Mouse (Mus musculus) limb, embryonic 10.5 days (tissue): Measurements from ENCODE around the gene Atp2a2. TPM values are rescaled to one million over a fixed set of nuclear protein-coding genes. Genes with fewer than 3 reads are reported as not detected.
"Not testable (repeated sequence)": the region's sequence is repeated elsewhere in the genome, so short reads cannot be mapped to it uniquely, and the experiment has no call there.

Experiments
- DNase-seq: peaks from one replicate; pipeline ENCODE4 v3.0.0-alpha.2; 2017; ENCODE audit warnings: low spot score
- H3K27ac ChIP-seq: fragments of 300-500 bp; sonication (generic); 2 replicates; pipeline ENCODE4 v1.5.1; 2016; ENCODE audit warnings: mild to moderate bottlenecking
- H3K27me3 ChIP-seq: fragments of 300-500 bp; sonication (generic); 2 replicates; pipeline ENCODE4 v1.6.1; 2016; ENCODE audit warnings: low read depth, mild to moderate bottlenecking; ENCODE audit not compliant: poor library complexity, severe bottlenecking
- H3K36me3 ChIP-seq: fragments of 300-500 bp; sonication (generic); 2 replicates; pipeline ENCODE4 v1.6.1; 2016; ENCODE audit warnings: mild to moderate bottlenecking, moderate library complexity
- H3K4me1 ChIP-seq: fragments of 300-500 bp; sonication (generic); 2 replicates; pipeline ENCODE4 v1.6.1; 2016
- H3K4me3 ChIP-seq: fragments of 300-500 bp; sonication (generic); 2 replicates; pipeline ENCODE4 v1.5.1; 2016; ENCODE audit warnings: mild to moderate bottlenecking, moderate library complexity
- H3K9me3 ChIP-seq: fragments of 300-500 bp; sonication (generic); replicated peaks from 2 replicates; pipeline ENCODE4 v1.6.1; 2016; ENCODE audit warnings: mild to moderate bottlenecking
- WGBS: fragments of 180-500 bp; shearing (Covaris S2); methylation state at CpG from one replicate; pipeline ENCODE4 v1.1.7; 2016; 5-methylcytosine and 5-hydroxymethylcytosine counted together
- polyA plus RNA-seq: library from polyadenylated mRNA; unstranded; fragments of >200 nt; fragmentation: Nextera tagmentation; extraction: Ambion mirVana; gene quantifications from 2 replicates; pipeline ENCODE4 v1.2.1, GENCODE M21; 2016

Atp2a2 gene
- polyA plus RNA-seq, 1 experiment from 2014 or later: 39.0 TPM

DNA sequence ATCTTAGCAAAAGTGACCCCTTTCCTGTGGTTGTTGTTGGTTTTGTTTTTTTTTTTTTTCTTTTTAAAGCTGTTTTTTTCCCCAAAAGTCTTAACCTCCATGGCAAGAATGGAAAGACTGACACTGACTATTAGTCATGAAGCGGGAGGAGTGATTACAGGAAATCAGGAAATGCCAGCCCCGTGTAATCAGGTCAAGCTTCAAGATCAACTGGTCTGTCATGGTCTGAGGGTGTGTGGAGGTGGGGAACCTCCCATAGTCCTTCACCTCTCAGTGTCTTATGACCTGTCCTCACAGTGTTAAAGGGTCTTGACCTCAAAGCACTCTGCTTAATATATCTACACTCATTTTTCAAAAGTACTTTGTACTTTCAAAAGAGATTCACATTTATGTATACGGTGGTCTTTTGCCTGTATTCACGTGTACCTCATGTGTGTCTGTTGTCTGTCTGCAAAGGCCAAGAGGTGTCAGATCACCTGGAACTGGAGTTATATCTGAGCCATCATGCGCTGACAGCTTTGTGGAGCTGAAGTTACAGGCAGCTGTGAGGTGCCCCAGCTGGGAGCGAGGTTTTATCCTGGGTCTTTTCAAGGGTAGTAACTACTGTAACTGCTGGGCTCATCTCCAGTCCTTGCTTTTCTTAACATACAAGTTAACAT lies 19.2 kb downstream of the Atp2a2 start:
- no peak overlapping the region for H3K27ac ChIP-seq
- H3K4me3 ChIP-seq: no peak overlapping the region
- DNase-seq: no peak
- H3K27me3 ChIP-seq: no peaks in the 10 kb centered on the region
- peaks cover 99% of the 10 kb centered on the region for H3K36me3 ChIP-seq
- H3K4me1 ChIP-seq: no peaks in the 10 kb centered on the region
- H3K9me3 ChIP-seq: no peaks in the 10 kb centered on the region
- 87% methylated on average over 6 of the region's 6 CpGs for WGBS

DNA sequence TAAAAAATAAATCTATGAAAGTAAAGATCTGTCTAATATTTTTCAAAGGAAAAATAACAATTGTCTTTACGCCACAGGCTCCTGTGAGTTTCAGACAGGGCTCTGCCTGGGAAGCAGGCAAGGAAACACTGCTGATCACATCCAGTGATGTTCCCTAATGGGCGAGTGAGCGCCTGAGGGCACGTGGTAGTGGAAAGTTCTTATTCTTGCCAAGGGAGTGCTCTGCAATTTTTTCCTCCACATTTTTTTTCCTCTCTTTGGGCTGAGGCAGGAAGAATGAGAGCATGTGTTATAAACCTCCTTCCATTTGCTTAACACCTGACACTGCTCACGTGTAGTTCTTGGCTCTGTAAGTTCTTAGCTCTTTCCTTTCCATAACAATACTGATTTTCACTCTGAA lies 20.2 kb downstream of the Atp2a2 start:
- H3K27me3 ChIP-seq: no peaks in the 10 kb centered on the region
- no peak for DNase-seq
- no peaks in the 10 kb centered on the region for H3K9me3 ChIP-seq
- H3K4me3 ChIP-seq: no peak overlapping the region
- H3K27ac ChIP-seq: no peak overlapping the region
- H3K4me1 ChIP-seq: no peaks in the 10 kb centered on the region
- 90% methylated on average over 5 of the region's 5 CpGs for WGBS
- peaks cover 99% of the 10 kb centered on the region for H3K36me3 ChIP-seq

DNA sequence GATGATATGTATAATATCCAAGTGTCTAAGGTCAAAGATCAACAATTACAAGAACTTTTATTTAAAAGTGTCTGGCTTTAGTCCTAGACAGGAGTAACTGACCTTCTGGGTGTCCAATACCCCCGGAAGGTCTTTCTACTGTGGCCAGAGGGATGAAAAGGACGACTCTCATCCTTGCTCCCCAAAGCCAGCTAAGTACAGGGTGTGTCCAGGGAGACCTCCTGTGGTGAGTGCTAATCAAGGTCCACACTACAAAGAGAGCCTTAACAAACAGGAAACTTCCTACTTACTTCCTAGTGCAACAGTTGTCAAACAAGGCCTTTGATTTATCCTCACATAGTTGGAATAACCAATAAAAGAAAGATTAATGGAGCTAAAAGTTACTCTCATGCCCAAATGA lies 22.9 kb downstream of the Atp2a2 start:
- Histone ChIP-seq H3K36me3 (peaks cover 99% of the 10 kb centered on the region), H3K4me1 (no peaks in the 10 kb centered on the region), H3K27me3 (no peaks in the 10 kb centered on the region), H3K27ac (no peak overlapping the region), H3K4me3 (no peak overlapping the region), H3K9me3 (no peaks in the 10 kb centered on the region)
- no peak for DNase-seq
- 61% methylated on average over 2 of the region's 2 CpGs for WGBS

DNA sequence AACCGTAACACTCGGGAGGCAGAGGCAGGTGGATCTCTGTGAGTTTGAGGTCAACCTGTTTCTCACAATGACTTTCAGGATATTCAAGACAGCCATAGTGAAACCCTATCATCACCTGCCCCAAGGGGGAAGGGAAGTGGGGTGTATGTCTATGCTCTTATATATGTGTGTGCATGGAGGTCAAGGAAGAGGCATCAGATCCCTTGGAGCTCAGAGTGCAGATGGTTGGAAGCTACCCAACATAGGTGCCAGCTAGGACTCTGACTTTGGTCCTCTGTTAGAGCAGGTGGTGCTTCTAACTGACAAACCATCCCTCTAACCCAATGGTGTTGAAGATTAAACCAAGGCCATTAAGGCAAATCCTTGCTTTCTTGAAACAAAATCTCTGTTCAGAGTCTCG lies 24.5 kb downstream of the Atp2a2 start:
- no peaks in the 10 kb centered on the region for H3K9me3 ChIP-seq
- H3K27me3 ChIP-seq: no peaks in the 10 kb centered on the region
- no peaks in the 10 kb centered on the region for H3K4me1 ChIP-seq
- H3K4me3 ChIP-seq: no peak overlapping the region
- H3K36me3 ChIP-seq: peaks cover 99% of the 10 kb centered on the region
- H3K27ac ChIP-seq: no peak overlapping the region
- DNase-seq: no peak
- WGBS: 93% methylated on average over 3 of the region's 3 CpGs

DNA sequence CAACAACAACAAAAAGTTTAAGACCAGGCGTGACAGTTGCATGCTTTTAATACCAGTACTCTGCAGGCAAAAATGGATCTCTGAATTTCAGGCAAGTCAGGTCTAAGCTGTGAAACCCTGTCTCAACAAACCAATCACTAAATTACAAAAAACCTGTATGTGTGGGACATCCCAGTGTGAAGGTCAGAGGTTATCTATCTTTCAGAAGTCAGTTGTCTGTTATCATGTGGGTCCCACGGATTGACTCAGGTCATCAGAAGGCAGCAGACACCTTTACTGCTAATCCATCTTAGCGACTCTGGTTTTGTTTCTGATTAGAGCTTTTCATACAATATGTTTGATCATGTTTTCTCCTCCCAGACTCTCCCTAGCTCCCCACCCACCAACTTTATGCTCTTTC lies 25.9 kb downstream of the Atp2a2 start:
- DNase-seq: no peak
- Histone ChIP-seq H3K27ac (no peak overlapping the region), H3K36me3 (peaks cover 99% of the 10 kb centered on the region), H3K4me3 (no peak overlapping the region), H3K4me1 (no peaks in the 10 kb centered on the region), H3K9me3 (no peaks in the 10 kb centered on the region), H3K27me3 (no peaks in the 10 kb centered on the region)
- 75% methylated on average over 3 of the region's 3 CpGs for WGBS

DNA sequence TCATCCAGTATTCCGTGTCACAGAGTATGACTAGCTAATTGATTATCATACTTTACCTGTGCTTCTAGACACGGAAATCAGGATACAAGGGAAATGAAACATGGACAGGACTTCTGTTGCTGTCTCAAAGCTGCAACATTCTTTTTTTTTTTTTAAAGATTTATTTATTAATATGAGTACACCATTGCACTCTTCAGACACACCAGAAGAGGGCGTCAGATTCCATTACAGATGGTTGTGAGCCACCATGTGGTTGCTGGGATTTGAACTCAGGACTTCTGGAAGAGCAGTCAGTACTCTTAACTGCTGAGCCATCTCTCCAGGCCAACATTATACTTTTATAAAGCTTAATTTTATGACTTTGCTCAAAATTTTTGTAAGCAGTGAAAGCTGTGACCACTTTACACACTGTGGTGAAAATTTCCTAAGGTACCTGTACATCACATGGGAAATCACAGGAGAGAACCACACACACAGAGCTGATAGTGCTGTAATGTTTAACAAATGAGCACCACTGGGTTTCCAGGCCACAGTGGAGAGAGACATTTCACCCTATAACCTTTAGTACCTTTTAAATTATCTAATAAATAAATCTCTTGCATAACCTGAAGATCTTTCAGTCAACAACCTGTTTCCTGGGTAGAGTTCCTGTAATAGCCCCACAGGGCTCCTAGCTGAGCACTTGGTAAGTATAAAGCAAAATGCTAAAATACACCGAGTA lies 27.2 kb downstream of the Atp2a2 start:
- no peak overlapping the region for H3K4me3 ChIP-seq
- H3K36me3 ChIP-seq: peaks cover 100% of the 10 kb centered on the region
- no peak overlapping the region for H3K27ac ChIP-seq
- H3K9me3 ChIP-seq: no peaks in the 10 kb centered on the region
- H3K4me1 ChIP-seq: no peaks in the 10 kb centered on the region
- no peaks in the 10 kb centered on the region for H3K27me3 ChIP-seq
- WGBS: 86% methylated on average over 4 of the region's 4 CpGs
- no peak for DNase-seq

DNA sequence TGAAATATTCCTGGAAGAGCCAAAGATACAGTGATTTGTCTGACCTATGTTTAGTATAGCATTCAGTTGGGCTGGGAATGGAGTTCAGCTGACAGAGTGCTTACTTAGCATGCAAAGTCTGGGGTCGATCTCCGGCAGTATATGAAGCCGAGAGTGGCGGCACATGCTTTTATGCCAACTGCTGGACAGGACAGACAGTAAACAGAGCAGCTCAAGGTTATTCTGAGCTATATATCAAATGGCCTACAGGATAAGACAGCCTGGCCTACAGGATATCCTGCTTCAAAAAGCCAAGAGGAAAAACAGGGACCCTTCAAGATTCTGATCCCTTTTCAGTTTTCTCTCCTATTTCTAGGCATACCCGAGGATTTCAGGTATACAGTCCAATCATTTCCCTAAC lies 30.4 kb downstream of the Atp2a2 start:
- Histone ChIP-seq H3K4me1 (no peaks in the 10 kb centered on the region), H3K9me3 (no peaks in the 10 kb centered on the region), H3K4me3 (no peak overlapping the region), H3K36me3 (peaks cover 100% of the 10 kb centered on the region), H3K27ac (no peak overlapping the region), H3K27me3 (no peaks in the 10 kb centered on the region)
- no peak for DNase-seq
- 92% methylated on average over 5 of the region's 5 CpGs for WGBS

DNA sequence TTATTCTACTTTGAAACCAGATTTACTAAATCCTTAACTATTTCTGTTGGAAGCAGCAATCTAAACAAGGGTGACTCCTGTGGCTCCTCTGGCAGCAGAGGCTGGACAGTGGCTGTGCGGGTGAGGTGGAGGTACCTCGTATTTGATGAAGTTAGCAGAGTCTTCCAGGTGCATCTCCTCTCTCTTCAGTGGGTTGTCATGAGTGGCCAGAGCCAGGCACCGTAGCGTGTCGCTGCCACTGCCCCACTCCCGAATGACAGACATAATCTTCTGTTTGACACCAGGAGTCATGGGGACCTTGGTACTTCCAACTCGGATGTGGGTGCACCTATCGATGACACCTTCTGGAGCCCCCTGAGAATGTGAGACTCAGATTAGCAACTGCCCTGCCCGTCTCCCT lies 40.6 kb downstream of the Atp2a2 start:
- H3K27me3 ChIP-seq: no peaks in the 10 kb centered on the region
- H3K4me1 ChIP-seq: no peaks in the 10 kb centered on the region
- H3K27ac ChIP-seq: no peak overlapping the region
- no peak for DNase-seq
- H3K36me3 ChIP-seq: peaks cover 100% of the 10 kb centered on the region
- no peaks in the 10 kb centered on the region for H3K9me3 ChIP-seq
- H3K4me3 ChIP-seq: no peak overlapping the region
- WGBS: 94% methylated on average over 9 of the region's 9 CpGs

DNA sequence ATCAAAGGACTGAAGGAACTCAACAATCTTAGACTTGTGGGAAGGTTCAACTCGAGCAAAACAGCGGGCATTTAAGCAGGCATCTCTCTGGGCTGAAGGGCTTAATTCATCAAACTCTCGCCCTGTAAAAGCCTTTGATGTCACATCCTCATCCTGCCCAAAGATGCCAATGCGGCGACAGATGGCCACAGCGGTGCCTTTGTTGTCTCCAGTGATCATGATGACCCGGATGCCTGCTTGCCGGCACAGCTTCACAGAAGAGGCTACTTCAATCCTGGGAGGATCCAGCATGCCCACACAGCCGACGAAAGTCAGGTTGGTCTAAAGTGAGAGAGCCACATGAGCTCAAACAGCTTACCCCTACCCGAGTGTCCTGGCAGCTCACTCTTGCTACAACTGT lies 41.4 kb downstream of the Atp2a2 start:
- Histone ChIP-seq H3K36me3 (peaks cover 100% of the 10 kb centered on the region), H3K4me3 (no peak overlapping the region), H3K9me3 (no peaks in the 10 kb centered on the region), H3K27me3 (no peaks in the 10 kb centered on the region), H3K4me1 (no peaks in the 10 kb centered on the region), H3K27ac (no peak overlapping the region)
- DNase-seq: no peak
- 80% methylated on average over 11 of the region's 11 CpGs for WGBS

DNA sequence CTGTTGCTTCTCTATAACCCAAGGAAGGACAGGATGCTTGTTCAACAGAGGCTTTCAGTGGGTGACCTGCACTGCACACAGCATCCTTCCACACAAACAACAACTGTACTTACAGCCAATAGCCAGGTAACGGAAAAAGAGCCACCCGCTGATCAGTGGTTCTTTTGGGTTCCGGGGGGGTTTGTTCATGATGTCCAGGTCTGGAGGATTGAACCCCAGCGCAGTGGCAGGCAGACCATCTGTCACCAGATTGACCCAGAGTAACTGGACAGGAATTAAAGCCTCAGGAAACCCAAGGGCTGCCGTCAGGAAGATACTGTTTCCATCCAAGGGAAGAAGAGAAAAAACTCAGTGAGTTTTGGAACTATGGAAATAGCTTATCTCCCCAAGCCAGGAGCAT lies 42.7 kb downstream of the Atp2a2 start:
- Histone ChIP-seq H3K27me3 (no peaks in the 10 kb centered on the region), H3K36me3 (peaks cover 100% of the 10 kb centered on the region), H3K4me1 (no peaks in the 10 kb centered on the region), H3K4me3 (no peak overlapping the region), H3K27ac (no peak overlapping the region), H3K9me3 (no peaks in the 10 kb centered on the region)
- 97% methylated on average over 5 of the region's 5 CpGs for WGBS
- DNase-seq: no peak

DNA sequence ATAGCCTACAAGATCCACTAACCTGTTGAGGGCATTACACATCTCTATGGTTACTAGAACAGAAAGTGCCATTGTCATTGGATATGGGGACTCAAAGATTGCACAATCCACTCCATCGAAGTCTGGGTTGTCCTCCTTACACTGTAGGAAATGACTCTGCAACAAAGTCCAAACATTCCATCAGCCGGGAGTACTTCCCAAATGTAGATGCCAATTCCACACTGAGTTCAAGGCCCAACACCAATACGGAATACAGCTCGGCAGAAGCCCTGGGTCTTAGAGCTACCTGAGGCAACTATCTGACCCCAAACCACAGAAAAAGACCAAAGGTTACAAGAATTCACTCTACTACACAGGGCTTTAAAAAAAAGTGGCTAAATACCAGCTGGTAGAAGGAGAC lies 44.0 kb downstream of the Atp2a2 start:
- no peaks in the 10 kb centered on the region for H3K27me3 ChIP-seq
- H3K9me3 ChIP-seq: no peaks in the 10 kb centered on the region
- no peak overlapping the region for H3K4me3 ChIP-seq
- 91% methylated on average over 4 of the region's 4 CpGs for WGBS
- no peaks in the 10 kb centered on the region for H3K4me1 ChIP-seq
- DNase-seq: no peak
- H3K36me3 ChIP-seq: peaks cover 100% of the 10 kb centered on the region
- H3K27ac ChIP-seq: no peak overlapping the region

DNA sequence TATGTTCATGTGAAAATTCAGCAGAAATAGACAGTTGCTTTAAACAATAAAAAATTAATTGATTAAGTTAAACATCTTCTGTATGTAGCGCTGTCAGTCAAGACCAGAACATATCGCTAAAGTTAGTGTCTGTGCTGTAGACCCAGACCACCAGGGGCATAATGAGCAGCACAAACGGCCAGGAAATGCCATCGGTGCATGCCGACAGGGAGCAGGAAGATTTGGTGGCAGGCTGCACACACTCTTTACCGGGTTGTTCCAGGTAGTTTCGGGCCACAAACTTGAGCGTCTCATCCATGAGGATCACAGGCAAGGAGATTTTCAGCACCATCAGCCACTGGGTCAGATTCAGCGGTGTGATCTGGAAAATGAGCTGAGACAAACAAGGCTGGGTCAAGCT lies 45.0 kb downstream of the Atp2a2 start:
- WGBS: 89% methylated on average over 9 of the region's 9 CpGs
- not testable (repeated sequence) for H3K4me1 ChIP-seq, H3K9me3 ChIP-seq, H3K4me3 ChIP-seq, H3K27ac ChIP-seq, DNase-seq, H3K27me3 ChIP-seq
- peaks cover 100% of the 10 kb centered on the region for H3K36me3 ChIP-seq

DNA sequence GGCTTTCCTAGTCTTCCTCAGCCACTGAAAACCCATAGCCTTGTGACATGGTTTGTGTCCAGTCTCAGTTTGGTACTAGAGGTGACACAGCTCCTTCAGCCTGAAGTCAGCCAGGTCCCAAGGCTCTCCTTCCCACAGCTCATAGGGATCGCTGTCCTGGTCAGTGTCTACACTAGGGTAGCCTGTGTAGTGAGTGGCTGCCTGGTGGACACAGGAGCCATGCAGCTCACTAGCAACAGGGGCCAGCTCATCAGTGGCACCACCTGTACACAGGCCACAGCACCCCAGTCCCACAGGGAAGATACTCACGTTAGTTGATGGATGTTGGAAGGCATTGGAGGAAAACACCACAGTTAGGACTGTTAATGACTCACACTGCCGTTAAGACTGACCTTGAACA lies 46.4 kb downstream of the Atp2a2 start:
- 93% methylated on average over 3 of the region's 3 CpGs for WGBS
- no peak for DNase-seq
- Histone ChIP-seq H3K9me3 (no peaks in the 10 kb centered on the region), H3K4me1 (no peaks in the 10 kb centered on the region), H3K27ac (no peak overlapping the region), H3K27me3 (no peaks in the 10 kb centered on the region), H3K36me3 (peaks cover 97% of the 10 kb centered on the region), H3K4me3 (no peak overlapping the region)

DNA sequence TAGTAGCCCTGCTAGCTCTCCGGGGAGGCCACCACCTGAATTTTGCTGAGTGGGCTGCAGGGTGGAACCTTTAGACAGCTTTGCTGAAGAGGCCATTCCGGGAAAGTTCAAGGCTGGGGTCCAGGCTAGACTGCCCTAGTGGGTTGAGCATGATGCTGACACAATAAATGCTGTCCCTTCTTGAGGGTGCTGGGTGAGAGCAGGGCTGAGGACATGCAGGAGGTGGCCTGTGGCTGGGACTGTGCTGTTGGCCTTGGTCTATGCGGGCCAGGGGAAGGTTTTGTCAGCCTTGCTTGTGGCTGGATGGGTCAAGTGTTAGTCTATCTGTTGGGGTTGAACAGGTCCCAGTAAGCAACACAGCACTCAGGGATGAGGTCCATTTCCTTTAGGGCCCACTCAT lies 47.1 kb downstream of the Atp2a2 start:
- H3K36me3 ChIP-seq: peaks cover 96% of the 10 kb centered on the region
- DNase-seq: no peak
- no peak overlapping the region for H3K27ac ChIP-seq
- no peak overlapping the region for H3K4me3 ChIP-seq
- H3K27me3 ChIP-seq: no peaks in the 10 kb centered on the region
- WGBS: 97% methylated on average over 3 of the region's 3 CpGs
- no peaks in the 10 kb centered on the region for H3K9me3 ChIP-seq
- H3K4me1 ChIP-seq: no peaks in the 10 kb centered on the region
